Mouse (Mus musculus) embryonic facial prominence, embryonic 15.5 days (tissue): ENCODE measurements at regions not wholly inside any gene's neighbourhood (a gene's known extent, or its start where the extent isn't known, plus 50 kb on each side); places are given as distances from the start of the nearest gene placed in this dataset.

Experiments used
- ATAC-seq: fragments of 200-750 bp; cut with Nextera tagmentation; 2 replicates; pipeline ENCODE4 v1.8.0; 2017; ENCODE audit warnings: low read depth, moderate TSS enrichment; ENCODE audit not compliant: insufficient number of reproducible peaks, low FRiP score, low TSS enrichment
- H3K27ac ChIP-seq: fragments of 300-500 bp; sonication (generic); replicated peaks from 2 replicates; pipeline ENCODE4 v1.5.1; 2015; ENCODE audit warnings: mild to moderate bottlenecking, inconsistent platforms
- H3K27me3 ChIP-seq: fragments of 300-500 bp; sonication (generic); 2 replicates; pipeline ENCODE4 v1.6.1; 2015; ENCODE audit warnings: inconsistent platforms
- H3K36me3 ChIP-seq: fragments of 300-500 bp; sonication (generic); 2 replicates; pipeline ENCODE4 v1.6.1; 2015; ENCODE audit warnings: mild to moderate bottlenecking, inconsistent platforms
- H3K4me1 ChIP-seq: fragments of 300-500 bp; sonication (generic); 2 replicates; pipeline ENCODE4 v1.6.1; 2015; ENCODE audit warnings: inconsistent platforms
- H3K4me2 ChIP-seq: fragments of 300-500 bp; sonication (generic); replicated peaks from 2 replicates; pipeline ENCODE4 v1.6.1; 2015; ENCODE audit warnings: mild to moderate bottlenecking, inconsistent platforms
- H3K4me3 ChIP-seq: fragments of 300-500 bp; sonication (generic); replicated peaks from 2 replicates; pipeline ENCODE4 v1.5.1; 2015; ENCODE audit warnings: mild to moderate bottlenecking, inconsistent platforms
- H3K9ac ChIP-seq: fragments of 300-500 bp; sonication (generic); 2 replicates; pipeline ENCODE4 v1.6.1; 2015; ENCODE audit warnings: inconsistent platforms
- H3K9me3 ChIP-seq: fragments of 300-500 bp; sonication (generic); replicated peaks from 2 replicates; pipeline ENCODE4 v1.6.1; 2016; ENCODE audit warnings: inconsistent platforms
- WGBS: fragments of 180-500 bp; shearing (Covaris S2); methylation state at CpG from one replicate; pipeline ENCODE4 v1.1.7; 2015; 5-methylcytosine and 5-hydroxymethylcytosine counted together

DNA sequence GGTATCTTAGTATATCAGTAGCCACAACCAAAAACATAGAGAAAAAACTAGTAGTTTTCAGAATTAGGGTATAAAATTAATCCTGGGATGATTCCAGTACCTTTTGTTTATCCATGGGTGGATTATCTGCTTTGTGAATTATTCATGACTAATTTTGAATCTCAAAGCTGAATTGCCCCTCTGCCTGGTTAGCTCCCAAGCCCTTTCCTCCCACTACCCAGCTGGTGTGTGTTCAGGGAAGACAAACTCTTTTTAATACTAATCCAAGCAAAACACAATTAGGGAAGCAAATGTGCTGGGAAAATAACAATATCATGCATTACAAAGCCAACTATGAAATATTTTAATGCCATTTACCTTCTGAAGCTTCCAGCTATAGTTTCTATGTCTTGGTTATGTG lies 347.4 kb downstream of the Gm43517 start:
- no peak overlapping the region for H3K27ac ChIP-seq

DNA sequence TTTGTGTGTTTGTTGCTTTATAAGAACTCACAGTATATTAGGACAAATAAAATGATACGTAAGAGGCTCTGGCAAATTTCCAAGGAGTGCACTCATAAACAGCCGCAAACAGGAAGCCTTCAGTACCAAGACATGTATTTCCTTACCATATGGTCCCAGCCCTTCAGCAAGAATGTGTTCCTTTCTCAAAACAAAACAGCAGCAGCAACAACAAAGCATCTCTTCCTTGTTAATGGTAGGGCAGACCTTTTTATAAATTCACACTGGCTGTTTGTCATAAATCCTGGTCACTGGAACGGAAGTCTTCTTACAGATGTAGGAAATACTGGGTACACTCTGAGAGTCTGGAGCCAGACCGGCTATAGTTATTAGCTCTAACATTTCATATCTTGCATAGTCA lies 352.1 kb downstream of the Gm43517 start:
- Histone ChIP-seq H3K4me3 (no peak overlapping the region), H3K4me1 (no peaks in the 10 kb centered on the region), H3K27ac (no peak overlapping the region), H3K27me3 (no peaks in the 10 kb centered on the region), H3K9me3 (no peaks in the 10 kb centered on the region), H3K36me3 (no peaks in the 10 kb centered on the region), H3K9ac (no peak overlapping the region), H3K4me2 (no peak overlapping the region)
- WGBS = 52% methylated on average over 4 of the region's 4 CpGs
- no peak for ATAC-seq

More for the DNA sequence above, 347.4 kb downstream of the Gm43517 start:
- no peak for ATAC-seq
- Histone ChIP-seq H3K4me2 (no peak overlapping the region), H3K4me3 (no peak overlapping the region), H3K27me3 (no peaks in the 10 kb centered on the region), H3K36me3 (no peaks in the 10 kb centered on the region), H3K9me3 (no peaks in the 10 kb centered on the region), H3K9ac (no peak overlapping the region), H3K4me1 (no peaks in the 10 kb centered on the region)

- Histone ChIP-seq H3K4me1 (no peaks in the 10 kb centered on the region), H3K9me3 (no peaks in the 10 kb centered on the region), H3K4me2 (no peak overlapping the region), H3K27me3 (no peaks in the 10 kb centered on the region), H3K9ac (no peak overlapping the region), H3K4me3 (no peak overlapping the region), H3K27ac (no peak overlapping the region), H3K36me3 (no peaks in the 10 kb centered on the region)
- WGBS = 75% methylated on average over 12 of the region's 12 CpGs
- no peak for ATAC-seq
Observed at GRCm38 (mm10) chr12:49739960-49740740, 355.2 kb downstream of the Gm43517 start.

- Histone ChIP-seq H3K27ac (no peak overlapping the region), H3K9ac (no peak overlapping the region), H3K27me3 (no peaks in the 10 kb centered on the region), H3K9me3 (no peaks in the 10 kb centered on the region), H3K4me3 (no peak overlapping the region), H3K4me1 (no peaks in the 10 kb centered on the region), H3K4me2 (no peak overlapping the region), H3K36me3 (no peaks in the 10 kb centered on the region)
- 86% methylated on average over 2 of the region's 2 CpGs for WGBS
- no peak for ATAC-seq
Observed at GRCm38 (mm10) chr12:49743402-49743801, 358.4 kb downstream of the Gm43517 start.

DNA sequence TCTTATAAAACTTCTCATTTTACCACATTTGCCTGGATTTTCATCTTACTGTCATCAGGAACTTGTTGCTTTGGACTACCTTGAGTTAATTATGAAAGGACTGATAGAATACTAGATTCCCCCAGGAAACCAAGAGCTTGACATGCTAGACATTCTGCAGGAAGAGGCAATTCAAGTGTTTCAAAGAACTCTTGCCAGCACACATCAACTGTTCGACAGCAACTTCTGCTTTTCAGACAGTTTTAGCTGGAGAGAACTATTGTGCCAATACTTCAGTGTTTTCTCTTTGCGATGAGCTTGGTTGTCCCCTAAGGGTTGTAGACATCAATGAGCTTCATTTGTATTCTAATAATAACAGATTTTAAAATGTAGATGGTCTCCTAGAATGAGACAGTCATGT lies 362.1 kb downstream of the Gm43517 start:
- WGBS = 54% methylated on average over 2 of the region's 2 CpGs
- H3K27ac ChIP-seq = no peak overlapping the region
- no peak overlapping the region for H3K9ac ChIP-seq
- no peak overlapping the region for H3K4me2 ChIP-seq
- ATAC-seq = no peak
- no peaks in the 10 kb centered on the region for H3K9me3 ChIP-seq
- no peaks in the 10 kb centered on the region for H3K36me3 ChIP-seq
- no peaks in the 10 kb centered on the region for H3K4me1 ChIP-seq
- no peak overlapping the region for H3K4me3 ChIP-seq
- H3K27me3 ChIP-seq = no peaks in the 10 kb centered on the region

DNA sequence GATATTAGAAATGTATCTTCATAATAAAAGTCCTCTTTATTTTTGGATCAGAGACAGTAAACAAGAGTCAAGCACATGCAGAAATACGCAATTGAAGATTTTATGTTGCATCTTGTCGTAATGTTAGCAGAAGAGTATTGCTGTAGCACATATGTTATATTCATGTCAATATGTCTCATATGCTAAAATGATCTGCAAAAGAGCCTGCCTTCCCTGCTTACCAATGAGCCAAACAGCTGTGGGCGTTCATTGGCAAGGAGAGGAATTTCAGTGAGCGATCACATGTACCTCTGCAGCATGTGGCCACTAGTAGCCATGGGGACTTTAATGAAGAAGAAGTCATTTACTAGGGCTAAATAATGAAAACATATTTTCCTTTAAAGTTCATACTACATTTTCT lies 373.4 kb downstream of the Gm43517 start:
- no peaks in the 10 kb centered on the region for H3K36me3 ChIP-seq
- no peak overlapping the region for H3K4me2 ChIP-seq
- H3K4me3 ChIP-seq = no peak overlapping the region
- no peaks in the 10 kb centered on the region for H3K27me3 ChIP-seq
- H3K9ac ChIP-seq = no peak overlapping the region
- no peak overlapping the region for H3K27ac ChIP-seq
- WGBS = 68% methylated on average over 4 of the region's 4 CpGs
- no peaks in the 10 kb centered on the region for H3K9me3 ChIP-seq
- ATAC-seq = no peak
- no peaks in the 10 kb centered on the region for H3K4me1 ChIP-seq

DNA sequence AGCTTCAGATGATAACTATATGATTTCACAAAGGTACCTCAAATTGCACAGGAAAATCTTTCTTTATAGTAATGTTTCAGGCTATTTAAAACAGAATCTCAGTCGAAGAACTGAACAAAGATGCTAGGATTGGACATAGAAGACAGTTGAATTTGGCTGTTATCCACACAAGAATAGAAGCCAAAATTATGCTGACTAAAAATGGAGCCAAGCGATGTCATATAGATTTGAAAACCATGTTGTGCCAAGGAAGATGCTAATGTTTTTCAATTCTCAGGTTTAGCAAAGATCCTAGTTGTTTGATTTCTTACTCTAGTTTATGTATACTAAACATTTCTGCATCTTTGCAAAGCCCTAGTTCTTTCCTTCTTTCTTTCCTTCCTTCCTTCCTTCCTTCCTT lies 379.6 kb downstream of the Gm43517 start:
- Histone ChIP-seq H3K9me3 (no peaks in the 10 kb centered on the region), H3K4me2 (no peak overlapping the region), H3K9ac (no peak overlapping the region), H3K27me3 (no peaks in the 10 kb centered on the region), H3K27ac (no peak overlapping the region), H3K4me1 (no peaks in the 10 kb centered on the region), H3K36me3 (no peaks in the 10 kb centered on the region), H3K4me3 (no peak overlapping the region)
- no peak for ATAC-seq
- WGBS = 76% methylated on average over 2 of the region's 2 CpGs

- H3K4me3 ChIP-seq = no peak overlapping the region
- 80% methylated on average over 1 of the region's 1 CpGs for WGBS
- H3K27me3 ChIP-seq = no peaks in the 10 kb centered on the region
- H3K27ac ChIP-seq = no peak overlapping the region
- H3K4me1 ChIP-seq = no peaks in the 10 kb centered on the region
- H3K4me2 ChIP-seq = no peak overlapping the region
- H3K9ac ChIP-seq = no peak overlapping the region
- no peaks in the 10 kb centered on the region for H3K9me3 ChIP-seq
- no peak for ATAC-seq
- H3K36me3 ChIP-seq = no peaks in the 10 kb centered on the region
Observed at GRCm38 (mm10) chr12:49808341-49808740, 423.4 kb downstream of the Gm43517 start.

DNA sequence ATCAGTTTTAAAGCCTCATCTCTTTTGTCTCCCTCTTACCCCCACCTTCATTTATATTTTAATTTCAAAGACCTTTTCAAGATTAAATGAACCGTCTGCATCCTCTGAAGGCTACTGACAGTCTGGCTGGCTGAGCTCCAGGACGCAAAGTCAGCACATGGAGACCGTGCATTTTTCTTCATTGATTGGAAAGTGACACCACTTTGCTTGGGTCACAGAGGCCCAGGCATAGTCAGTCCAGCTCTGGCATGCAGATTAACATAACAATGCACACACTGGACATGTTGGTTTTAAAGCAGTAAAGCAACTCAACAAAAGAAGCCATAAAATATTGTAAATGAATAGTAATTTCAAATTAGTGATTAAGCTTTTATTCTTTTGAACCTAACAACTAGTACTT lies 429.7 kb downstream of the Gm43517 start:
- H3K9me3 ChIP-seq = no peaks in the 10 kb centered on the region
- no peak overlapping the region for H3K27ac ChIP-seq
- H3K27me3 ChIP-seq = no peaks in the 10 kb centered on the region
- no peak overlapping the region for H3K9ac ChIP-seq
- no peaks in the 10 kb centered on the region for H3K4me1 ChIP-seq
- 53% methylated on average over 3 of the region's 3 CpGs for WGBS
- H3K36me3 ChIP-seq = no peaks in the 10 kb centered on the region
- ATAC-seq = no peak
- no peak overlapping the region for H3K4me3 ChIP-seq
- H3K4me2 ChIP-seq = no peak overlapping the region

DNA sequence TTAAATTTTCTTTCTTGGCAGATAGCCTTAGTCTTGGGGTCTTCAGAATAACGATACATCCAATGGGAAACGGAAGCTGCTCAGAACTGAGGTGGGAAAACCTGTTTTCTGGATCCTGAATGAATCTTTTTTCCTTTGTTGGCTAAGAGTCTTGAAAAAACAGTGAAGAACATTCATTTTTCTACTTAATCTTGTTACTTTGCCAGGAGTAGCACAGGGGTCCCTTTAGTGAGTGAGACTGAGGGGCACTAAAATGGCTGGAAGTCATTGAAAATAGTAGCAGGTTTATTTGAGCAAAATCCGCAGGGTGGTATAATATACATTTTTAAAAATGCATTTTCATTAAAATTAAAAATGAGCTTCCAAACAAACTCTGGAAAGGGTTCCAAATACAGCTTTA lies 442.8 kb downstream of the Gm43517 start:
- Histone ChIP-seq H3K36me3 (no peaks in the 10 kb centered on the region), H3K4me3 (no peak overlapping the region), H3K4me1 (no peaks in the 10 kb centered on the region), H3K27ac (no peak overlapping the region), H3K9ac (no peak overlapping the region), H3K4me2 (no peak overlapping the region), H3K9me3 (no peaks in the 10 kb centered on the region), H3K27me3 (no peaks in the 10 kb centered on the region)
- no peak for ATAC-seq
- WGBS = 77% methylated on average over 3 of the region's 3 CpGs

DNA sequence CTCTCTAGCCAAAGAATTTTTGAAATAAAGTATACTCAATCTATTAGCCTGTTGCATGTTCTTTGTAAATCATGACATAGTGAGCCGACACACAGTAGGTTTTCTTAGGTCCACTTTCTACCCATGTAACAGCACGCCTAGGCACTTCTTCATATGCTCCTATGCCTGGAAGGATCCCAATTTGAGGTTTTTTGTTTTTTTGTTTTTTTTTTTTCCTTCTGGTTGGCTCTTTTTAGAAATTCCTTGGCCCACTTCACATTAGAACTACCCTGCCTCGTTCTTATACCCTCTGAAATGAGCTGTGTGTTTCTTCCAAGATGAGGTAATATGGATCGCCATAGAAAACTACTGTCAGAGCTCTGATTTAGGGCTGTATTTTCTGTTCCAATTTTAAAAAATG lies 443.6 kb downstream of the Gm43517 start:
- Histone ChIP-seq H3K9ac (no peak overlapping the region), H3K9me3 (no peaks in the 10 kb centered on the region), H3K36me3 (no peaks in the 10 kb centered on the region), H3K27me3 (no peaks in the 10 kb centered on the region), H3K4me1 (no peaks in the 10 kb centered on the region), H3K27ac (no peak overlapping the region), H3K4me2 (no peak overlapping the region), H3K4me3 (no peak overlapping the region)
- 76% methylated on average over 4 of the region's 4 CpGs for WGBS
- ATAC-seq = no peak

GRCm38 (mm10) chr12:49830665-49831064 lies 445.7 kb downstream of the Gm43517 start:
- Histone ChIP-seq H3K27me3 (no peaks in the 10 kb centered on the region), H3K4me1 (no peaks in the 10 kb centered on the region), H3K9me3 (no peaks in the 10 kb centered on the region), H3K27ac (no peak overlapping the region), H3K9ac (no peak overlapping the region), H3K36me3 (no peaks in the 10 kb centered on the region), H3K4me3 (no peak overlapping the region), H3K4me2 (no peak overlapping the region)
- WGBS = 88% methylated on average over 4 of the region's 4 CpGs
- no peak for ATAC-seq
